Mouse (Mus musculus) layer of hippocampus, adult 11-12 months (tissue): Measurements from ENCODE around the gene Zfp947.
A peak's percentile ranks its signal among the peaks of the same experiment; 100 is the strongest.
"Not testable (repeated sequence)": the region's sequence is repeated elsewhere in the genome, so short reads cannot be mapped to it uniquely, and the experiment has no call there.

Experiments used
- DNase-seq: peaks from one replicate; pipeline ENCODE4 v3.0.0; 2022; ENCODE audit warnings: low spot score

Zfp947 gene

GRCm38 (mm10) chr17:22165722-22166294 is at the start of gene Zfp947:
TSS of gene Zfp947 (minus strand) at chr17:22166190.
- peak; percentile 9 for DNase-seq

DNA sequence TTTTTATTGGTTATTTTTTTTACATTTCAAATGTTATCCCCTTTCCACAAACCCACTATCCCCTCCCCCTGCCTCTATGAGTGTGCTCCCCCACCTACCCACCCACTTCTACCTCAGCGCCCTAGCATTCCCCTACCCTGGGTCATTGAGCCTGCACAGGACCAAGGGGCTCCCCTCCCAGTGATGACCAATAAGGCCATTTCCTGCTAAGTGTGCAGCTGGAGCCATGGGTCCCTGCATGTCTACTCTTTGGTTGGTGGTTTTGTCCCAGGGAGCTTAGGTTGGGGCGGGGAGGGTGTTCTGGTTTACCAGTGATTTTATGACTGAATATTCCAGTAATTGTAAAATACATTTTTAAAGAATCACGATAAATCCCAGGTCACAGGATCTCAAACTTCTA is 686 bp downstream of the Zfp947 start:
- DNase-seq, result not testable (repeated sequence)

GRCm38 (mm10) chr17:22153951-22154350 is 12.0 kb downstream of the Zfp947 start:
- not testable (repeated sequence) for DNase-seq

DNA sequence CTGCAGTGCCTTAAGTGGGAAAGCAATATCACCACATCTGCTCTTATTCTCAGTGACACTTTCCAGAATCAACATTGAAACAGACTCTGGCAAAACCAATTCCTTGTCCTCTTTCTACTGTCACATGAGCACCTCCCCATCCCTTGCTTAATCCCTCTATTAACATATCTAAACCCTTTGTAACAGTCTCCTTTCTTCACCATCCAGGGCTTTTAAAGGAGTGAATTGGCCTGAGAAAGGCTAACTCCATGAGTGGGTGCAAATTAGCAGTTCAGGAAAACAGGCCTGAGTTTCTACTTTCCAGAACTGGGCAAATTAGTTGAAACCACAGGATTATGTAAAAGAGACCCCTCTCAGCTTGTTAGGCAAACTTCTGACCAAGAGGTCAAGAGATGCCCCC is 47.2 kb downstream of the Zfp947 start:
- DNase-seq, result no peak
